Mouse (Mus musculus): Measurements from ENCODE around the gene 4632433K11Rik. TPM values are rescaled to one million over a fixed set of nuclear protein-coding genes. Genes with fewer than 3 reads are reported as not detected.

4632433K11Rik gene
- polyA plus RNA-seq, 1 experiment from 2014 or later = not detected

- H3K9me3 ChIP-seq = no peaks in the 10 kb centered on the region
- H3K9ac ChIP-seq = peak overlapping the region; percentile 97
- ATAC-seq (ENCODE audit: insufficient number of reproducible peaks, insufficient read depth, low FRiP score, low TSS enrichment, low read depth) = no peak
- peak overlapping the region; percentile 97 for H3K27ac ChIP-seq
- peaks cover 53% of the 10 kb centered on the region for H3K36me3 ChIP-seq
- peaks cover 22% of the 10 kb centered on the region for H3K4me1 ChIP-seq
- H3K4me3 ChIP-seq = peak overlapping the region; percentile 79
- WGBS = 43% methylated on average over 5 of the region's 5 CpGs
- H3K4me2 ChIP-seq = peak overlapping the region; percentile 84
- no peaks in the 10 kb centered on the region for H3K27me3 ChIP-seq
Observed at GRCm38 (mm10) chr7:5021197-5021596, 12.7 kb upstream of the 4632433K11Rik start.

- H3K36me3 ChIP-seq = peaks cover 98% of the 10 kb centered on the region
- peaks cover 41% of the 10 kb centered on the region for H3K9me3 ChIP-seq
- WGBS = 97% methylated on average over 22 of the region's 22 CpGs
- no peak for ATAC-seq (ENCODE audit: insufficient number of reproducible peaks, insufficient read depth, low FRiP score, low TSS enrichment, low read depth)
- no peaks in the 10 kb centered on the region for H3K4me1 ChIP-seq
- H3K4me2 ChIP-seq = no peak overlapping the region
- H3K27ac ChIP-seq = no peak overlapping the region
- no peaks in the 10 kb centered on the region for H3K27me3 ChIP-seq
- H3K9ac ChIP-seq = no peak overlapping the region
- H3K4me3 ChIP-seq = peak overlapping the region; percentile 16
Observed at GRCm38 (mm10) chr7:5029543-5029942, 4.4 kb upstream of the 4632433K11Rik start.

GRCm38 (mm10) chr7:5029946-5030345 lies 4.0 kb upstream of the 4632433K11Rik start:
- Histone ChIP-seq H3K27me3 (no peaks in the 10 kb centered on the region), H3K4me1 (no peaks in the 10 kb centered on the region), H3K27ac (no peak overlapping the region), H3K4me3 (peak overlapping the region; percentile 16), H3K9ac (no peak overlapping the region), H3K4me2 (no peak overlapping the region), H3K9me3 (peaks cover 41% of the 10 kb centered on the region), H3K36me3 (peaks cover 98% of the 10 kb centered on the region)
- no peak for ATAC-seq (ENCODE audit: insufficient number of reproducible peaks, insufficient read depth, low FRiP score, low TSS enrichment, low read depth)
- WGBS = 94% methylated on average over 21 of the region's 21 CpGs

- no peak overlapping the region for H3K27ac ChIP-seq
- no peak overlapping the region for H3K4me2 ChIP-seq
- H3K27me3 ChIP-seq = no peaks in the 10 kb centered on the region
- peak overlapping the region; percentile 16; the same call in 1 of the 2 replicates for H3K4me3 ChIP-seq
- H3K9me3 ChIP-seq = peaks cover 46% of the 10 kb centered on the region
- no peak for ATAC-seq (ENCODE audit: insufficient number of reproducible peaks, insufficient read depth, low FRiP score, low TSS enrichment, low read depth)
- peaks cover 98% of the 10 kb centered on the region for H3K36me3 ChIP-seq
- no peak overlapping the region for H3K9ac ChIP-seq
- WGBS = 89% methylated on average over 63 of the region's 63 CpGs
- H3K4me1 ChIP-seq = no peaks in the 10 kb centered on the region
Observed at GRCm38 (mm10) chr7:5030554-5031275, 3.2 kb upstream of the 4632433K11Rik start.

GRCm38 (mm10) chr7:5031496-5031895 lies 2.4 kb upstream of the 4632433K11Rik start:
- H3K36me3 ChIP-seq = peaks cover 98% of the 10 kb centered on the region
- no peak overlapping the region for H3K4me2 ChIP-seq
- no peak overlapping the region for H3K27ac ChIP-seq
- ATAC-seq (ENCODE audit: insufficient number of reproducible peaks, insufficient read depth, low FRiP score, low TSS enrichment, low read depth) = no peak
- peaks cover 54% of the 10 kb centered on the region for H3K9me3 ChIP-seq
- 80% methylated on average over 46 of the region's 46 CpGs for WGBS
- H3K4me1 ChIP-seq = no peaks in the 10 kb centered on the region
- H3K9ac ChIP-seq = no peak overlapping the region
- H3K27me3 ChIP-seq = no peaks in the 10 kb centered on the region
- no peak overlapping the region for H3K4me3 ChIP-seq

GRCm38 (mm10) chr7:5035628-5036027 lies 1.7 kb downstream of the 4632433K11Rik start:
- peaks cover 64% of the 10 kb centered on the region for H3K36me3 ChIP-seq
- no peak overlapping the region for H3K4me2 ChIP-seq
- H3K27ac ChIP-seq = no peak overlapping the region
- no peak for ATAC-seq (ENCODE audit: insufficient number of reproducible peaks, insufficient read depth, low FRiP score, low TSS enrichment, low read depth)
- WGBS = 97% methylated on average over 17 of the region's 17 CpGs
- no peak overlapping the region for H3K9ac ChIP-seq
- no peak overlapping the region for H3K4me3 ChIP-seq
- peaks cover 35% of the 10 kb centered on the region for H3K9me3 ChIP-seq
- no peaks in the 10 kb centered on the region for H3K27me3 ChIP-seq
- H3K4me1 ChIP-seq = peaks cover 9% of the 10 kb centered on the region

GRCm38 (mm10) chr7:5036136-5036535 lies 2.2 kb downstream of the 4632433K11Rik start:
- Histone ChIP-seq H3K27me3 (no peaks in the 10 kb centered on the region), H3K9me3 (peaks cover 30% of the 10 kb centered on the region), H3K9ac (no peak overlapping the region), H3K27ac (no peak overlapping the region), H3K4me3 (no peak overlapping the region), H3K36me3 (peaks cover 62% of the 10 kb centered on the region), H3K4me1 (peaks cover 9% of the 10 kb centered on the region), H3K4me2 (no peak overlapping the region)
- no peak for ATAC-seq (ENCODE audit: insufficient number of reproducible peaks, insufficient read depth, low FRiP score, low TSS enrichment, low read depth)
- 94% methylated on average over 9 of the region's 9 CpGs for WGBS

- Histone ChIP-seq H3K36me3 (peaks cover 60% of the 10 kb centered on the region), H3K9ac (no peak overlapping the region), H3K4me1 (peaks cover 9% of the 10 kb centered on the region), H3K4me2 (0 out of 2 replicates have a peak overlapping the region, but pooled peaks have one; percentile 60), H3K4me3 (no peak overlapping the region), H3K27me3 (no peaks in the 10 kb centered on the region), H3K27ac (no peak overlapping the region), H3K9me3 (peaks cover 21% of the 10 kb centered on the region)
- no peak for ATAC-seq (ENCODE audit: insufficient number of reproducible peaks, insufficient read depth, low FRiP score, low TSS enrichment, low read depth)
- WGBS = 96% methylated on average over 7 of the region's 7 CpGs
Observed at GRCm38 (mm10) chr7:5037026-5037425, 3.1 kb downstream of the 4632433K11Rik start.

GRCm38 (mm10) chr7:5037467-5037866 lies 3.5 kb downstream of the 4632433K11Rik start:
- Histone ChIP-seq H3K9ac (no peak overlapping the region), H3K27me3 (no peaks in the 10 kb centered on the region), H3K27ac (peak overlapping the region; percentile 97), H3K36me3 (peaks cover 55% of the 10 kb centered on the region), H3K4me1 (peaks cover 9% of the 10 kb centered on the region), H3K9me3 (peaks cover 18% of the 10 kb centered on the region), H3K4me2 (peak overlapping the region; percentile 60), H3K4me3 (peak overlapping the region; percentile 61)
- ATAC-seq (ENCODE audit: insufficient number of reproducible peaks, insufficient read depth, low FRiP score, low TSS enrichment, low read depth) = no peak
- WGBS = 89% methylated on average over 8 of the region's 8 CpGs

GRCm38 (mm10) chr7:5038109-5038732 lies 4.3 kb downstream of the 4632433K11Rik start, which contains the start of gene Zfp784:
Gene Zfp784 (minus strand): TSS chr7:5038446.
- H3K36me3 ChIP-seq = peaks cover 48% of the 10 kb centered on the region
- peak within 1 kb of the TSS; percentile 61 for H3K4me3 ChIP-seq
- peak within 1 kb of the TSS; percentile 81 for H3K9ac ChIP-seq
- under 1% methylated on average over 48 of the region's 48 CpGs for WGBS
- H3K27ac ChIP-seq = peak within 1 kb of the TSS; percentile 97
- peak within 1 kb of the TSS; percentile 60 for H3K4me2 ChIP-seq
- peaks cover 14% of the 10 kb centered on the region for H3K9me3 ChIP-seq
- H3K27me3 ChIP-seq = no peaks in the 10 kb centered on the region
- peaks cover 9% of the 10 kb centered on the region for H3K4me1 ChIP-seq
- peak; percentile 92 for ATAC-seq (ENCODE audit: insufficient number of reproducible peaks, insufficient read depth, low FRiP score, low TSS enrichment, low read depth)

GRCm38 (mm10) chr7:5038940-5039339 lies 5.0 kb downstream of the 4632433K11Rik start:
- Histone ChIP-seq H3K27ac (peak overlapping the region; percentile 97), H3K9ac (peak overlapping the region; percentile 81), H3K9me3 (peaks cover 14% of the 10 kb centered on the region), H3K4me1 (peaks cover 9% of the 10 kb centered on the region), H3K36me3 (peaks cover 40% of the 10 kb centered on the region), H3K4me3 (peak overlapping the region; percentile 61), H3K4me2 (peak overlapping the region; percentile 60), H3K27me3 (no peaks in the 10 kb centered on the region)
- WGBS = 37% methylated on average over 5 of the region's 5 CpGs
- ATAC-seq (ENCODE audit: insufficient number of reproducible peaks, insufficient read depth, low FRiP score, low TSS enrichment, low read depth) = no peak

GRCm38 (mm10) chr7:5044981-5045380 lies 11.1 kb downstream of the 4632433K11Rik start:
- no peak overlapping the region for H3K9ac ChIP-seq
- WGBS = 76% methylated on average over 2 of the region's 2 CpGs
- H3K36me3 ChIP-seq = peaks cover 10% of the 10 kb centered on the region
- ATAC-seq (ENCODE audit: insufficient number of reproducible peaks, insufficient read depth, low FRiP score, low TSS enrichment, low read depth) = no peak
- H3K4me3 ChIP-seq = no peak overlapping the region
- H3K4me1 ChIP-seq = no peaks in the 10 kb centered on the region
- no peak overlapping the region for H3K27ac ChIP-seq
- no peaks in the 10 kb centered on the region for H3K9me3 ChIP-seq
- H3K27me3 ChIP-seq = no peaks in the 10 kb centered on the region
- no peak overlapping the region for H3K4me2 ChIP-seq

Data from embryonic facial prominence, embryonic 13.5 days (tissue).